Mouse (Mus musculus): ENCODE results near the gene Zkscan2.

GRCm38 (mm10) chr7:123429624-123430410, 70.4 kb downstream of the Zkscan2 start:
- TF ChIP-seq POLR2A (IDR thresholded peaks at IDR 0.05; ENCODE audit: borderline replicate concordance, extremely low read depth, low read depth, low read length), result no peak
- no peak for TF ChIP-seq CTCF (IDR thresholded peaks at IDR 0.05; ENCODE audit: insufficient read depth, low read length)
